Mouse (Mus musculus) G1E-ER4 (cell line): ENCODE results near the gene Oca2. TPM values are rescaled to one million over a fixed set of nuclear protein-coding genes. Genes with fewer than 3 reads are reported as not detected.

Experiments used
- GATA1 ChIP-seq: IDR thresholded peaks from one replicate; pipeline ENCODE4 v1.8.0; 2012; ENCODE audit warnings: low read length, inconsistent platforms
- polyA plus RNA-seq: library from polyadenylated mRNA; stranded (reverse); fragments of >175 nt; gene quantifications from 2 replicates; pipeline ENCODE4 v1.2.3, GENCODE M21; 2012

The Oca2 gene
- not detected in 2 replicates for polyA plus RNA-seq

- no peak for TF ChIP-seq GATA1
These were observed at the start of gene Oca2 for GRCm38 (mm10) chr7:56239543-56239942. TSS of gene Oca2 (plus strand) at chr7:56239760.

- TF ChIP-seq GATA1 = no peak
These were observed 48.5 kb upstream of the Oca2 start for GRCm38 (mm10) chr7:56191041-56191440.

- TF ChIP-seq GATA1 = no peak
These were observed 47.9 kb upstream of the Oca2 start for GRCm38 (mm10) chr7:56191661-56192060.

- TF ChIP-seq GATA1 = no peak
These were observed 37.9 kb upstream of the Oca2 start for GRCm38 (mm10) chr7:56201483-56202218.

- TF ChIP-seq GATA1 = no peak
These were observed 36.7 kb upstream of the Oca2 start for GRCm38 (mm10) chr7:56202843-56203242.

GRCm38 (mm10) chr7:56203286-56203685 lies 36.3 kb upstream of the Oca2 start:
- no peak for TF ChIP-seq GATA1

GRCm38 (mm10) chr7:56204877-56205276 lies 34.7 kb upstream of the Oca2 start:
- TF ChIP-seq GATA1 = no peak

GRCm38 (mm10) chr7:56220811-56221210 lies 18.7 kb upstream of the Oca2 start:
- no peak for TF ChIP-seq GATA1

GRCm38 (mm10) chr7:56235794-56236423 lies 3.7 kb upstream of the Oca2 start:
- TF ChIP-seq GATA1 = no peak

- no peak for TF ChIP-seq GATA1
These were observed 2.9 kb upstream of the Oca2 start for GRCm38 (mm10) chr7:56236617-56237016.

- TF ChIP-seq GATA1 = no peak
These were observed 15.0 kb downstream of the Oca2 start for GRCm38 (mm10) chr7:56254568-56254967.

GRCm38 (mm10) chr7:56257875-56258441 lies 18.4 kb downstream of the Oca2 start:
- no peak for TF ChIP-seq GATA1

- no peak for TF ChIP-seq GATA1
These were observed 37.9 kb downstream of the Oca2 start for GRCm38 (mm10) chr7:56277506-56277905.

GRCm38 (mm10) chr7:56291468-56292115 lies 52.0 kb downstream of the Oca2 start:
- no peak for TF ChIP-seq GATA1

- no peak for TF ChIP-seq GATA1
These were observed 64.8 kb downstream of the Oca2 start for GRCm38 (mm10) chr7:56304408-56304807.

GRCm38 (mm10) chr7:56314358-56314757 lies 74.8 kb downstream of the Oca2 start:
- TF ChIP-seq GATA1 = no peak
